Mouse (Mus musculus): ENCODE measurements around the gene 4930453N24Rik.

- TF ChIP-seq POLR2A (IDR thresholded peaks at IDR 0.05; ENCODE audit: insufficient read depth, low read depth, low read length) (no peak), CTCF (IDR thresholded peaks at IDR 0.05; ENCODE audit: insufficient read depth, low read depth, low read length) (no peak)
These were observed 29.4 kb upstream of the 4930453N24Rik start for GRCm38 (mm10) chr16:64800393-64800792.

Measured in olfactory bulb, adult 2 months (tissue).